Mouse (Mus musculus): ENCODE results near the gene Nipal1. TPM values are rescaled to one million over a fixed set of nuclear protein-coding genes. Genes with fewer than 3 reads are reported as not detected.

The Nipal1 gene
- 25.6 and 27.7 TPM in 2 replicates for polyA plus RNA-seq (2015; fragmentation: Nextera tagmentation; extraction: Ambion mirVana)

DNA sequence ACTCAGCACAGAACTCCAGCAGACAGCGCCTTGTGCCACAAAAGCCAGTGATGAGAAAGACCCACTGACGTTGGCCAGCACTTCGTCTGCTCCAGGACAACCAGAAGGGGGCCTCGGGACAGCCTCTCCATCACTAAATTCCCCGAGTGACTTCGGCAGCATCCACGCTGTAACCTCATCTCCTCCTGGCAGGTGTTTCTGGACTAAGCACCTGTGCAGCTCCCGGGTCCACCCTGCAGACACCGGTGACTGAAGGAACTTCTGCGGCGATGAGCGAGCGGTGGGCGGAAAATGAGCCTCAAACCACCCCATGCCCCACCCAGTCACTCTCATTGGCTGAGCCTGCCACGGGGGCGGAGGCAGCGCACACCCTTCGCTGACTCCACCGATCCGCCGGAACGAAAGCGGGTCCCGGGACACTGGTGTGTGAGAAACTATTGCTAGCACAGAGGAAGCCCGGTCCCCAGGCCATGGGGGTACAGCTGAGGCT, at the start of gene Nipal1:
Gene Nipal1, plus strand, starts transcription at position 378 of the 490 bp plus-strand sequence.

DNA sequence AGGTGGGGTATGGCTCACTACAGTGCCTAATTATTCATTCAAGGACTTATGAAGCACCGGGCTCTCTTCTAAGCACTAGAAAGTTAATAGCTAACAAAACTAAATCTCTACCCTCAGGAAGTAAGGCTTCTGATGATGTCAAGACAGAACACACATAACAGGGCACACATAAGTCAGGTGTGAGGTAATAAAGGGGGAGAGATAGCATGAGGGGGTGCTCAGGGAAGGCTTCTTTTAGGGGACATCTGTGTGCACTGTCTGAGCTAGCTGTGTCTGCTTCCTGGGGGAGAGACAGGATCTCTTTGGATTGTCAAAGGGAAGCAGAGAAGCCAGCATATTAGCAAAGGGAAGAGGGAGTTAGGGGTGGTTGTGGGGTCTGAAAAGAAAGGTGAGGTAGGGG, 3.4 kb upstream of the Nipal1 start, which contains the start of gene Cnga1:
Gene Cnga1, minus strand, starts transcription at position 101 of the 400 bp plus-strand sequence.

Other genes starting within 250 kb of the Nipal1 start
- 0.37 and 0.47 TPM in 2 replicates for gene Corin, start 143.3 kb upstream of the Nipal1 start, polyA plus RNA-seq (2015; fragmentation: Nextera tagmentation; extraction: Ambion mirVana)
- 6.7 and 8.6 TPM in 2 replicates for gene Nfxl1, start 88.1 kb upstream of the Nipal1 start, polyA plus RNA-seq (2015; fragmentation: Nextera tagmentation; extraction: Ambion mirVana)
- gene Zar1, start 66.5 kb upstream of the Nipal1 start, polyA plus RNA-seq (2015; fragmentation: Nextera tagmentation; extraction: Ambion mirVana), result 0.35 TPM in 1 of 2 replicates, not detected in the other
- 0.62 and 1.2 TPM in 2 replicates for gene Gm5868, start 60.2 kb upstream of the Nipal1 start, polyA plus RNA-seq (2015; fragmentation: Nextera tagmentation; extraction: Ambion mirVana)
- not detected in 2 replicates for gene Cnga1, start 3.5 kb upstream of the Nipal1 start, polyA plus RNA-seq (2015; fragmentation: Nextera tagmentation; extraction: Ambion mirVana)
- 0.12 and 0.29 TPM in 2 replicates for gene Txk, start 105.0 kb downstream of the Nipal1 start, polyA plus RNA-seq (2015; fragmentation: Nextera tagmentation; extraction: Ambion mirVana)
- 4.9 and 5.4 TPM in 2 replicates for gene Tec, start 220.7 kb downstream of the Nipal1 start, polyA plus RNA-seq (2015; fragmentation: Nextera tagmentation; extraction: Ambion mirVana)